Mouse (Mus musculus): ENCODE results near the gene Oma1.
A peak's percentile ranks its signal among the peaks of the same experiment; 100 is the strongest.

Gene Oma1

DNA sequence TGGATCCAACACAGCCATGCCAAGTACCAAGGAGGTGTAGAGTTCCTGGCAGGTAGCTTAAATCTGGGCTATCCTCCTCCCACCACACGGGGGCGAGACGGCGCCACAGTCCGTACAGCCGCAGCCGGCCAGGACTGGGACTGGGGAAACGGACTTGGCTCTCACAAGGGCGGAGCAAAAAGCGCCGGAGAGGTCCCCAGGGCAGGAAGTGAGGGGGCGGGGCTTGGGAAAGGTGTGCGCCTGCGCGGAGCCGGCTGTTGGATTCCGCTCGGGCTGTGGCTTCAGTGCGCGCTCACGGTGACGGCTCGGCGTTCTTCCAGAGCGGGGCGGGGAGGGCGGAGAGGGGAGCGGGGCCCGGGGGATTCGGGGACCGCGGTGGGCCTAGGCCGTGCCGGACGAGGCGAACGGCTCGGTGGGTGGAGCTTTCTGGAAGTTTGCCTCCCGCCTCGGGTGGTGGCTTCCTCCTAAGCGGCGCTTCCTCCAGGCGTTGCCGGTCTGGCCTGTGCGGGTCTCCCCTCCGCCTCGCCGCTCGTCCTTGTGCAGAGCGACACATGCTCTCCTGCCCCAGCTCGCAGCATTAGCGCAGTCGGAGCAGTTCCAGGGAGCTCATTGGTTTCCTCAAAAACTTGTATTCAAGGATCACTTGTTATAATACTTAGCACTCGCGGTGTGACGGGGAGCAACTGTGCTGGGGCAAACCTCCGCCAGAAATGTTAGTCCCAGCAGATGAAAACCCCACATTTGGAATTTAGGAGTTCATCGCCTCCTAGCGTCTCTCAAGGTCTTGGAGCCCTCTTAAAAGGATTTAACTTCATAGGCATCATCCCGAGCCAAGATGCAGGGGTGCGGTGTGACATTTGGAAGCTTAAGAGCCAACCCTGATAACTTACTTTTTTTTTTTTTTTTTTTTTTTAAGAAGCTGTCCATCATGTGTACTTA, at the start of gene Oma1:
TSS of gene Oma1 (plus strand) at position 226 of the 939 bp plus-strand sequence.
- DNase-seq: peak; percentile 99

DNA sequence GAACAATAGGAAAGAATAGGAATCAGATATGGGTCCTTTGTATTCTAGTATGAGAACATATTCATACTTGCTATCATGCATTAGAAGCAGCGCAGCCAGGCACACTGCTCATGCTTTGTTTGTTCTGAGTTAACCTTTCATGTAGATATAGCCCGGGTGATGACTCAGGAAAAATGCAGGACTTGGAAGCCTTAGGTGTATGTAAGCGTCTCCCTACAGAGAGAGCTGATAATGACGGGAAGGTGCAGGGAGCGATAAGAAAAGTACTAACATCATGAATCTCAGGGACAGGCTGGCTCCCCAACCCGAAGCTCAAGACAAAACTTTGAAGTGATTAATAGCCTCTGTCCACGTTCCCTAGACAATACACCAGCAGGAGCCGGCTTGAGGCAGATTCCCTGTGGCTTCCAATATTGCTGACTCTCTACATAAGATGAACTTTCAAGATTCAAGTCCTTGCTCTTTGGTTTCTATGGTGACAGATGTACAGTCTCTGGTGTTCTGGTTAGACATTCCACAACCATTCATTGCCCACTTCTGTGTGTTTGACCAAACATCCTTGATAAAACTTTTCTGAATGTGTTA, 49.7 kb upstream of the Oma1 start:
- no peak for DNase-seq

DNA sequence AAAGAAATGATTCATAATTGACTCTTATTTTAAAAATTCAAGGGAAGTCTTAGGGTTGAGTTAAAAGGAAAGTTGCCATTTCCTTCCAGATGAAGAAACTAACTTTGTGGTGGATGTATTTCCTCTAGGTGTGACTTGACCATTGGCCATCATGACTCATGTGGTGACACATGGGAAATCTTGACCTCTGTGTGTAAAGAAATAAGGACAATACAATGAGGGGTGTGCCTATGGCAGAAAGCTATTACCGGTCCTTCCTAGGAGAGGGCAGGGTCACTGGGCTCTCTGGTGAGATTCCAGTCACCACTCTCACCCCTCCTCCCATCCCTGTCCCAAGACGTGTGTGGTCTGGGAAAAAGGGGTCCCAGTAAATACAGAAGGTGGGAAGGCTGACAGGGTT, 48.4 kb upstream of the Oma1 start:
- no peak for DNase-seq

DNA sequence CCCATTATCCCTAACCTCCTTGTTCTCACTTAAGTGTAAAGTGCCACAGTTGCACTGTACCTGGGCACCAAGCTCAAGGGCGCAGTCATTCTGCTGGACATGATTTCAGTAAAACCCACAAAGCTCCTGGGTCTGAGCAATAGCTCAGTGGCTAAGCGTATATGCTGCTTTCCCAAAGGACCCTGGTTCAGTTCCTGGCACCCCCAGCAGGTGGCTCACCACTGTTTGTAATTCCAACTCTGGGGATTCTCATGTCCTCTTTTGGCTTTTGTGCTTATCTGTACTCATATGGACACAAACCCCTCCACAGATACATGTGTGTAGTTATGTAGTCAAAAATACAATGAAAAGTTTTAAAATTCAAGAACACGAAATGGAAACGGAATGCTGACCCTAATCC, 44.3 kb upstream of the Oma1 start:
- no peak for DNase-seq

DNA sequence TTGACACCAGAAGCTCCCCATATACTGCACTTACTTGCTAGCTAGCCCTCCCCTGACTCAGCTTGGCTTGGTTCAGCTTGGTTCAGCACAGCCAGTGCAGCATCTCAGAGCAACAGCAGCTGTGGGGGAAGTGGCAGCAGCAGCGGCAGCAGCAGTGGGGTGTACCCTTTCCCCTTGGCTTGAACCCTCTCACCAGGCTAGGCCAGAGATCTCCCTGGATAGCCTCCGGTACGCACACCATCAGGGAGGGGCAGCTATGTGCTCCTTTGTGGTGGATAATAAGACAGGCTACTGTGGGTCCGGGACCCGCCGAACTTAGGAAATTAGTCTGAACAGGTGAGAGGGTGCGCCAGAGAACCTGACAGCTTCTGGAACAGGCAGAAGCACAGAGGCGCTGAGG, 40.6 kb upstream of the Oma1 start:
- no peak for DNase-seq

DNA sequence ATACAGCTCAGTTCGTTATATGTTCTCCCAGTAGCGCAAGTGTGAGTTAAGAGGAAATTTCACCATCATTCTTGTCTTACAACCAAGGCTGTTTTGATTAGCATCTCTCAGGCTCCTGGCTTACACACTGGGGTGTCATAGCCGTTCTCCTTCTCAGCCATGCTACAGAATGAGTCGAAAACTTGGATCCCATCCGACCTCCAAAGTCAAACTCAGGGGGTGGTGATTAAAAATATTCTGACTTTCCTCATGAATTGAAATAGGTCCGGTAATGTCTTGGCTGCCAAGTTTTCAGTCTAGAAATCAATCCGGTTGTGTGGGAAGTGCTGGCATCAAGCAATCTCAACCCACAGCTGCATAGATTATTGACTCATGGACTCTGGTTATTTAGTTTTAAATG, 25.3 kb upstream of the Oma1 start:
- DNase-seq: no peak

DNA sequence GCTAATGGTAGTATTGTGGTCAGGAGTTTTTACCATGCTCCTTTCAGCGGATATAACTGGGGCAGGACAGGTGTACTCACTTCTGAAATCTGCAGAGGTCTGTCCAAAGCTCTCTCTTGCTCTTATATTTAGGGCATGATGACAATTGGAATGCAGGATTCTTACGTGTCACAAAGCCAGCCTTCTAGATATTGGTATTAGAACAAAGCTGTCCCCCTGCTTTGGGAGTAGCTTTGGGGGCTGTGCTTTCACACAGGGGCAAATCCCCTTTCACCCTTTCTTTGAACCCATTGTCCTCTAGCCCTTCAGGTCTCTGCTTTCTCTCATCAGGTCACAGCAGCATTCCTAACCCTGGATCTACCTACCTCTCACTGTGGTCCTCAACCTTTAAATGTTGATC, 22.8 kb upstream of the Oma1 start, which contains the start of gene 4921539E11Rik:
TSS of gene 4921539E11Rik (minus strand) at position 101 of the 400 bp plus-strand sequence.
- DNase-seq: no peak

DNA sequence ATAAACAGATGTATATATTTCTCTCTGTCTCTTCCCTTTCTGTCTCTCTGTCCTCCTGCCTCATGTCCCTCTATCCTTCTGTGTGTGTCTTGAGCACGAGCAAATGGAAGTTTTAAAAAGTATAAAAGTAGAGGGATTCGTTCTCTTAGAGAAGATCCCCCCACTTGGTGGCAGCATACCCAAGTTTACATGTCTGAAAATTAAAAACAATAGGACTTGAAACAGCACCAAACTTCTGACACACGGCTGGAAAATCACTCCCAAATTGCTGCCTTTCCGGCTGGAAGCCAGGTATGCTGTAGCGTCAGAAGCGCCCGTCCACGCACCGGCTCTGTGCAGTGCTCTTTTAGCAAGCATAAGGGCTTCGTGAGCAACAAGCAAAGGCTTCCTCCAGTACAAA, 14.3 kb upstream of the Oma1 start:
- DNase-seq: no peak

DNA sequence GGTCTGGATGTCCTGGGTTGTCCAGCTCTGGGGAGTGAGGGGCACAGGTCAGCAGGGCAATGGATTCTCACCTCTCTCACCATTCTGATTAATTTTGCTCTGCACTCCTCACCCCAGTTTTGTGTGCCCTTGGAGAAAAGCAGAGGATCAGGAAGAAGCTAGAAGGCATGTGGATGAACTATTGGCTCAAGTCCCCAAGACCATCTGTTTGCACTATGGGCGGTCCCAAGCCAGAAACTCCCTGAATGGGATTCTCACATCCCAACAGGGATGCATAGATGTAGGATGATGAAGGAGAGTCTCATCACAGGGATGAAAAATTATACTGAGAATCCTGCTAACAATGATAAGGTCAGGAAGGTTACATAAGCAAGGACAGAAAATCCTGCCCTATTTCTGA, 9.8 kb upstream of the Oma1 start:
- no peak for DNase-seq

DNA sequence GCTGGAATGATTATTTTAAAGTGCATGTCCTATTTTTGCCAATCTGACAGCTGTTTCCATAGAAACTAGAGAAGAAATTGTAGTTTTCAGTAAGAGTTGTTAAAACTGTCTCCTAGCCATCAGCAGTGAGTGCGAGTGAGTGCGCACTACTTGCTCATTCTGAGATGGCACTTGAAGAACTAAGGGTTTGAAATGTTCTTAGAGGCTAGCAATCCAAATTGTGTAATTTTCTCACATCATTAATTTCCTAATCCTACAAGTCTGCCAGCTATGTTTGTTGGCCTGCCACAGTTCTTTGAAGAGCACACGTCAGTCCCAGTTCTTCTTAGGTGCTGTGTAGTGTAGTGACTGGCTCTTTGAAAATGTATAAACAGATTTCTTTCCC, 906 bp downstream of the Oma1 start:
- DNase-seq: no peak

DNA sequence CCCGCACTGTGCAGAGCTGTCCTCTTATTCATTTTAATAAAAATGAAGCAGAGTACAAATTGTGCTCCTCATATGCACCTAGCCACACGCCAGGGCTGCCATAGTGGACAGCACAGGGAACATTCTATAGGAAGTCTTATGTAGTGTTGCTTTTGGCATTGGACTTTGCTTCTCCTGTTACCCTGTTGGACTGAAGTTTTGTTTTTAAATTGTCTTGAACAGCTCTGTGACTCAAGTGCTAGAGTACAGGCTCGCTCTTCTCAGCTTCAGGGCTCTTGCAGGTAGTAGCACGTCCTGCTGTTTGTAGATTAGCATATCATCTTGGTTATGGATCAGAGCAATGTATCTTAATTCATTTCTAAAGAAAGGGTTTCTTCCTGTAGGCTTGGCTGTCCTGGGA, 2.2 kb downstream of the Oma1 start:
- DNase-seq: no peak

DNA sequence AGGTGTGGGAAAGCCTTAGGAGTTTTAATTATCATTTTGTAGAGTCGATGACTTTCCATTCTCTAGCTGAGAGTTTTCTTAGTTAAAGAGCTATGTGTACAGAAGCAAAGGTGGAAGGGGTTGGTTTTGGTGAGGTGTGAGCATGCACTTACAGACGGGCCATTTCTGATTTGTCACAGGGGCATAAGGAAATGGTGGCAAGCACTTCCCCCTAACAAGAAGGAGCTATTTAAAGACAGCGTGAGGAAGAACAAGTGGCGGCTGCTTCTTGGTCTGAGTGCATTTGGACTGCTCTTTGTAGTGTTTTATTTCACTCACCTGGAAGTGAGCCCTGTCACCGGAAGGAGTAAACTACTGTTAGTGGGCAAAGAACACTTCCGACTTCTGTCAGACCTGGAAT, 7.8 kb downstream of the Oma1 start:
- no peak for DNase-seq

DNA sequence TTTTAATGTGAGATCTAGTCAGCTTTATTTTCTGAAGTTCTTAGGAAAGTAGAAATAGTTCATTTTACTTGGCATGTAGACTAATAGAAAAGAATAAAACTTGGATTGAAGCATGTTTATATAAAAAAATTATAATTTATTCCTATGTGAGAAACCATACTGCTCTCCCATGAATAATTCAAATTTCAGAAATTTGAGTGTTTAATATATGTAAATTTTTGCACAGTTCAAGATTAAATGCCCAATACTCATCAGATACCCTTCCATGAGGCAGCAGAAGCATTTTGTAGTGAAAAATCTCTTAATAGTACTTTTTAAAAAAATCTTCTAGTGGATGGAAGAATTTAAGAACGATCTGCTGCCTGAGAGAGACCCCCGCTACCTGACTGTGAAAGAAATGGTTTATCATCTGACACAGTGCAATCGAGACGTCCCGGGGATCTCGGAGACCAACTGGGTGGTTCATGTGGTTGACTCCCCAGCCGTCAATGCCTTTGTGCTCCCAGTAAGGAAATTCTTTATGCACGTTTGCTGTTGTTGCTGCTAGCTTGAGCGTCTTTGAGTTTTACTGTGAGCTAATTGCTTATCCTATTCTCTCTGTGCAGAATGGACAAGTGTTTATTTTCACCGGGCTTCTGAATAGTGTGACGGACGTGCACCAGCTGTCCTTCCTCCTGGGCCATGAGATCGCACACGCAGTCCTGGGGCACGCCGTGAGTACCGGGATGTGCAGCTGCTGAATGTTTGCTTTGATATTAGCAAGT, 11.3 kb downstream of the Oma1 start:
- no peak for DNase-seq

DNA sequence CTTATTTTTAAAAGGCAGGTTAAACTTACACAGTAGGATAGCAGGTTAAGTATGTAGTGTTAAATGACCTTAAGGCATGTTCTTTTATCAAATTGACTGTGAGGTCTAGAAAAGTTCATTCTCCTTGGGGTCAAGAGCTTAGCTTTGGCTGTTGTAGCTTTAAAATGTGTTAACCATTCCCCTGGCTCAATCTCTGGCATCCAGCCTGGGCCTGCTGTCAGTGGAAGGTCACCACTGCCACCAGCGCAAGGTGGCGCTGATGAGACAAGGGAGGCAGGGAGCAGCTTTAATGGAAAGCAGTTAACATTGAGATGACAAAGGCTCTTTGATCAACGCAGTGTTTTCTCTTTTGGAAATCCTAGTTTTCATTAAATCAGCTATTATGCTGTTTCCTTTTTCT, 13.4 kb downstream of the Oma1 start:
- peak; percentile 81 for DNase-seq

DNA sequence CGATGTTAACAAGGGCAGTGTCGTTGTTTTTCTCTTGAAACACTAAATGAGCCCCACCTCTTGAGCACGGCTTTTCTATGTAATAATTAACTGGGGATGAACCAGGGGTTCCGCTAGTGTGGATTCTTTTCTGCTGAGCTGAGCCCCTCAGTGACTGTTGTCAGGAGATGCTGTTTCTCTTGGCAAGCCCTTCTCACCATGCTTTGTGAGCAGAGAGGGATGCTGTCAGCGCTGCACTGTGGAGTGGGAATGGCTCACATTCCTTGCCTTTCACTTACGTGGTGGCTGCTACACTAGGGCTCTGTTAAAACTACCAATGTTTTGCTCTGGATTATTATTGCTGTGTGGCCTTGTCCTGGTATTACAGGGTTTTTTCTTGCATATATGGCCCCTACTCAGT, 15.7 kb downstream of the Oma1 start:
- no peak for DNase-seq

DNA sequence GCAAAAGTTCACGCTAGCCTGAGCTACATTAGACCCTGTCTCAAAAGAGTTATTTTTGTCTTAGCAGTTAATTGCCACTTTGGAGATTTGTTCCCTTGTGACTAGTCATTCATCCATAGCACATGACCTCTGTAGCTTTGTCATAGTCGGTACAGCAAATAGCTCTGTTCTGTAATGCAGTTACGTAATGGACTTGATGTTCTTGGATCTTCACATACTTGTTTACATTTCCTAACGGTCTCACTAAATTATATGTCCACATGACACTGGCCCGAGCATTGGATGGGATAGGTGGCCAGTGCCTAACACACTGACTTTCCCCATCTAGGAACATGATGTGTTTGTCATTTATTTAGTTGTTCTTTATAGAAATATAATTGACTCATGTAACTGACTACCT, 21.5 kb downstream of the Oma1 start:
- DNase-seq: no peak

DNA sequence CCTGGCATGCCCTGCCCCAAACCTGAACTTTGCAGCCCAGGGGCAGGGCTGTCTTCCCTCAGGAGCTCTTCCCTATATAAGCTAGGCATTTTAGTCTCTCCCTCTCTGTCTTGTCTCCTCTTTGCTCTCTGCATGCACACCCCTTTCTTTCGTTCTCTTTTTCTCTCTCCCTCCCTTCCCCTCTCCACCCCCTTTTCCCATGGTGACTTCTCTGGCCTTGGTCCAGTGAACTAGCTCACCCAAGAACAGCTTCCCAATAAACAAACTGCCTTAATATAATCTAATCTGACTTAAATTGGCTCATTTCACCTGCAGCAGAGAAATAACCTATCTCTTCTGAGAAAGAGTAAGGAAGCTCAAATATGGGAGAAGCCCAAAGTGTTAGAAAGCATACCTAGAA, 27.1 kb downstream of the Oma1 start:
- no peak for DNase-seq

DNA sequence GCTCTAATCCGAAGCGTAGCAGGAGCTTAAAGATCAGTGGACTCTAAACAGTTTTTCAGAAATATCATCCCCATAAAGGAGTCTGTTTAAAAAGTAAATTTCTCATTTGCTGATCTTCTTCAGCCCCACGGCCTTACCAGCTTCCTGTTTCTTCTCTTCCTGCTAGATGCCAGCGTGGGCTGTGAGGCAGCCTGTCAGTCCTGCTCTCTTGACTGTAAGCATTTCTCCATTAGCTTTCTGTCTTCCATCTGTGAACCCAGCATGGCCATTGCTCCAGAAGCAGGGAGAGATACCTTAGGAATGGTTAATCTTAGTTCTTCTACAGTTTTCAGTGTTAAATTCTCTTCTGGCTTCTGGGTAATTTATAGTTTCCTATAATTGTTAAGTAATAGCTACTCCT, 28.0 kb downstream of the Oma1 start:
- DNase-seq: no peak

DNA sequence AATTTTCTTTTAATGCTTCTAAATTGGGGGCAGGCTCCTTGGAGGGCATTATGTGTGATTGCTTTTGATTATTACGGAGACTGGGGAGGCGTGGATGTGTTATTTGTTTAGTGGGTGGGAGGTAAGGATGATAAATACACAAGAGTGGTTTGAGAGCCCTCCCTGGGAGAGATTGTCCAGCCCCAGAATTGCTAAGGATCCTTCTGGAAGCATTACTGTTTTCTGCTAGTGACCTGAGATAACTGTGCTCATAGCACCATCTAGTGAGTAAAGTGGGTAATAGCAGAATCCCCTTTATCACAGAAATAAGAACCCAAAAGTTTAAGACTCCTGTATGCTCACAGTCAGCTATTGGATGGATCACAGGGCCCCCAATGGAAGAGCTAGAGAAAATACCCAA, 32.4 kb downstream of the Oma1 start:
- peak; percentile 27 for DNase-seq

DNA sequence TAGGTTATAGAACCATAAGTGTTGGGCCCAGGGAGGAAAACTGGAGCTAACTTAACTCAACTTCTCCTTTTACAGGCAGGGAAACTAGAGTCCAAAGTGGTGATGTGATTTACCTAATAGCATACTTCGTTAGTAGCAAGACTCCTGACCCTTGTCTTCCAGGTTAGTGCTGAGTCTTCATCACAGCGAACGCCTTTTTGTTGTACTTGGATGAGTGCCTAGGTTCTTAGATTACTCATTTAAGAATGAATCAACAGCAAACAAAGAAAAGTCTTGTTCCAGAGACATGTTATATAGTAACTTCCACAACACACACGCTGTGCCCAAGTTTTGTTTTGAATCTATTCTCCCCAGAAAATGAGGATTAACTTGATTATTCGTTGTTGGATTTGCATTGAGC, 33.2 kb downstream of the Oma1 start:
- no peak for DNase-seq

DNA sequence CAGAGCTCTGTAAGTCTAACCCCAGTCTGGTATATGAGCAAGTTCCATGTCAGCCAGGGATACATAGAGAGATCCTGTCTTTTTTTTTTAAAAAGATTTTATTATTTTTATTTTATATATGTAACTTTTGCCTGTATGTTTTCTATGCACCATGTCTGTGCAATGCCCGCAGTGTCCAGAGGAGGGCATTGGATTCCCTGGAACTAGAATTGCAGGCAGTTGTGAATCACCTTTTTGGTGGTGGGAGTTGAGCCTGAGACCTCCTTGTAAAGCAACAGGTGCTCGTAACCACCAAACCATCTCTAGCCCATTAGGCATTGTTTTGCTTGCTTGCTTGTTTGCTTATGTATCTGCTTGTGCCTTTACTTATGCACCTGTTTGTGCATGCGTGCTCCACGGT, 35.6 kb downstream of the Oma1 start:
- no peak for DNase-seq

DNA sequence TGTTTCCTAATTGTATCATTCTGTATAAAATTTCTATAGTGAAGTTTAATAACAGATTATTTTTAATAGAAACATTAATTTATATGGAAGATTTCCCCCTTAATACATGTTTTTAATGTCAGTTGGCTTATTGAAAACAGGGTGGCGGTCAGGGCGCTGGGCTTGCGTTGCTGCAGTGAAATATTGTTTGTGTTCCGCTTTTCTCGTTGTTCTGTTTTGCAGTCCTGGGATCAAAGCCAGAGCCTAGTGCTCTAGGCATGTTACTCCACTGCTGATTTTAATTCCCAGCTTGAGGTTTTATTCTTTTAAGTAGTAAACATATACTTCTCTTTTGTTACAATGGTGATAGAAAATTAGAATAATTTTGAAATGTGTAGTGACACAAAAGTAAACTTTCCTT, 39.3 kb downstream of the Oma1 start:
- DNase-seq: no peak

DNA sequence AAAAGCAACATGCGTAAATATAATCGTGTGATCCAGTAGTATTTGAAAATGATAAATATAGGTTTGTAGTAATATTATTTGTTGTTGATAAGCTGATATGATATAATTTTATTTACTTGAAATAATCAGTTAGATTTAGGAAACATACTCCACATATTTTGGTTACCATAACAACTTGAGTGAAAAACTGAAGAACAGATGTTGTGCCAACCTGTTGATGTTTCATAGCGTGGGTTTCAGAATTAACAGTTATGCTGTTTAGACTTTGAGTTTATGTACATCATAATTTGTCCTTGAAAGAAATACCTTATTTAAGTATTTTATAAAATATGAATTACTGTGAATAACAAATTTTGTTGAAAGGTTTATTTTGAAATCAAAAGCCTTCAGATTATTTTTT, 43.8 kb downstream of the Oma1 start:
- DNase-seq: no peak

DNA sequence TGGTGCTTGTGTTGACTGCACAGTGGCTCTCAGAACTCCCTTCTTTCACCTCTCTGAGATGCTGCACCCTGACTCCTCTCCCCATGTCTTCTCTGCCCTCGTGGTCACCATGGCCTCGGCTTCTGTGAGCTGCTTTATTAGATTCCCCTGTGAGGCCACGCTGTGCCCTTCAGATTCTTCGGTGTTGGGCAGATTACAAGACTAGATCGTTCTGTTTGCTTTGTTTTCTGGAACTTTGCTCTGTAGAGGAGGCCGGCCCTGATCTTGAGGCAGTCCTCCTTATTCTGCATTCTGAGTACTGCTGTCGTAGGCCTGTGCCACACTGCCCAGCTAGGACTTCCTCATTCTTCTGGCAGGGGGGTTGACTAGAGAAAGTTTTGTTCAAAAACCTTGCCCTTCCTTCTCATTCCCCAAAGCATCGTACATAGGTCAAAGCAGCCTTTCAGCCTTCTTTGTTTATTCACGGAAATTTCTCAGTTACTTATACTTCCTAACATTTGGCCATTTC, 45.4 kb downstream of the Oma1 start:
- DNase-seq: no peak
